Mouse (Mus musculus) right cerebral cortex, postnatal 10 days (tissue): Measurements from ENCODE around the gene Enthd1.
"Not testable (repeated sequence)": the region's sequence is repeated elsewhere in the genome, so short reads cannot be mapped to it uniquely, and the experiment has no call there.

ENCODE experiments used
- DNase-seq, 2 experiments: peaks; one replicate each; pipeline ENCODE4 v3.0.0; 2021; ENCODE audit warnings: low spot score in 2 of 2

Gene Enthd1

DNA sequence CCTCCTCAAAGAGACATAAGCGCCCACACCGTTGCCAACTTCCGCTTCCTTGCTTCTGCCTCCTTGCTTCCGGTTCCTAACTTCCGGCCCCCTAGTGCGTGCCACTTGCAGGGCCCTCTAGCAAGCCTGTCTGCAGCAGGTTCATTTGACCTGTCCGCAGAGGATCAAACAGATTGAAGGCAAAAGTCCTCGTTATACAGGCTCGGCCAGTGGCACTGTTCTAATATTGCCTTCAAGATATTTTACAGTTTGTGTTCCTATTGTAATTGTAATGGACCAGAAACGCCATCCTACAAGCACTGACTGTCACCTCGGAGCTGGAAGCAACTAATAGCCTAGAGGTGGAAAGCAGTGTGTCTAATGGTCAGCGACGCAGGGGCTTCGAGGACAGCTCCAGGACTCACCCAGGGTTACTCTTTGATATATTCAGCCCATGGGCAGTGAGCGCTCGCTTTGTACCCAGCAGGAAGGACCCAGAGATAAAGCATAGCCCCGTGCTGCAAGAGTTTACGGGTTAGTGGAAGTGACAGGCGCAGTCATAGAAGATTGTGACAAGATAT is at the start of gene Enthd1:
TSS of gene Enthd1 (minus strand) at position 51 of the 560 bp plus-strand sequence.
- no peak for DNase-seq

DNA sequence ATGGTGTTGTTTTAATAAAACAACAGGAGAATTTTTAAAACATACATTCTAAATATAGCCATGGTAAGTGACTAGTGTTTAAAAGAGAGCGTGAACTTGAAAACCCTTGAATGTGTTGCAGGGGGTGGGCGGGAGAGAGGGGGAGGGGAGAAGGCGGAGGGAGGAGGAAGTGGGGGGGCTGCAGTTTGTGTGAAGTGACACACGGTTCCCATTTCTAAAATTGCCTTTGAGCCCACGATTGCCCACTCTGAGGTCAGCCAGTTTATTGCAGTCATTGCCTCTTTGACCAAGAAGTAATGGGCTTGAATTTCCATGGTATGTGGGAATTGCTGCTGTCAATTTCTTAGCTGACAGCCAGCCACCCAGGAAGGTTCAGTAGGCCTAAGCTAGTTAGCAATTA is 48.9 kb upstream of the Enthd1 start:
- DNase-seq: no peak

DNA sequence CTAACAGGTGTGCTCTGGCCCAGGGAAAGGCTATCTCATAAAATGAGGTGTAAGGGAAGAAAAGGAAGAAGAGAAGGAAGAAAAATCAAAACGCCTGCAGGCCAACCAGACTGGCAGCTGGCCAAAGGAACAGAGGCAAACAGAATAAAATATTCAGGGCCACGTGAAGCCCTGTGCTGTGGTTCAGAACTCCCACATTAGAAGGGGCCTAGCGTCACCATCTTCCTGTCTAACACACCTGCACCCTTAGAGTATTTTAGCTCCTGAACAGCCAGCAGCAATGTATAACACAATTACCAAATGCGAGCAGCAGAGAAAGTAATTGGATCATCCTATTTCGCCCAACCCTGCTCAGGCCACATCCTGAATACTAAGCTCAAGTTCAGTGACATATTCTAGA is 46.5 kb upstream of the Enthd1 start:
- DNase-seq: no peak

DNA sequence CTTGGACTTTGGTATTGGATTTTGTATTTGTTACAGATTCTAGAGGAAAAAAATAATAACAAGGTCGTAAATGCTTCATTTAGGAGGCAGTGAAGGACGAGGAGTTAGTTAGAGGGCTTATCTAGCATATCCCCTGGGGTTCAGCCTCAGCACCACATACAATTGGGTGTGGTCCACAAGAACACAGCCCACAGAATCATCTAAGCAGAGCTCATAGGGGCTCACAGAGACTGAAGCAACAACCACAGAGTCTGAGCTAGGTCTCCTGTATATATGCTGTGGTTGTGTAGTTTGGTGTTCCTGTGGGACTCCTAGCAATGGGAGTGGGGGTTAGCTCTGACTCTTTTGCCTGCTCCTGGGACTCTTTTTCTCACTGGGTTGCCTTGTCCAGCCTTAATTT is 45.4 kb upstream of the Enthd1 start:
- no peak for DNase-seq

DNA sequence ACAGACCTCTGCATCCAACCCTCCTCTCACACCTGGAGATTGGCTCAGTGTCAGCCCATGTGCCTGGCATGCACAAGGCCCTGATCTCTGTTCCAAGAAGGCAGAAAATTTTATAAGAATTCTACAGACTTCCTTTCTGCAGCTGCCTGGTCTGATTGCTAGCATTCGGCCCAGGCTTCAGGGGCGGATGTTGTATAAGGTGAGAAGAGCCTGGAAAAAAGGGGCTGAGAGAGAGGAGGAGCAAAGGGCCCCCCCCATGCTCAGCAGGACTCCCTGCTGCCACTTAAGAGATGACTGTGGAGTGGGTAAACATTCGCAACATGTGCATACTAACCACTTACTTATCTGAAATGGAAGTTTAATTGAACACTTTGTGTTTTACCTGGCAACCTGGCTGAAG is 43.0 kb upstream of the Enthd1 start:
- DNase-seq: no peak

DNA sequence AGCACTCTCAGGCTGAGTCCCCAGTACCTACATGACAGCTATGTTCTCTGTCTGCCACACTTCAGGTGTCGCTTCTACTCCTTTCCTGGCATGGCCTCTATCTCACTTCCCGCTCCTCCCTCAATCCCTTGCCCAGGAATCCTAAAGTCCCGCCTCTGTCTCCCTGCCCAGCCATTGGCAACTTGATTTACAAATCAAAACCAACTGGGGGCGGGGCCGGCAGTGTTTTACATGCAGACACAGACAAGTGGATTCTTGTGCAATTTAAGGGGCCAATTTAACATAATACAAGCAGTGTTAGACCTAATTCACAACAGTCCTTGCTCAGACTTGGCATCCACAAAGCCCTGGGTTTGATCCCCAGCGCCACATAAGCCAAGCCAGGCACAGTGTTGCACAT is 39.1 kb upstream of the Enthd1 start:
- DNase-seq: no peak

DNA sequence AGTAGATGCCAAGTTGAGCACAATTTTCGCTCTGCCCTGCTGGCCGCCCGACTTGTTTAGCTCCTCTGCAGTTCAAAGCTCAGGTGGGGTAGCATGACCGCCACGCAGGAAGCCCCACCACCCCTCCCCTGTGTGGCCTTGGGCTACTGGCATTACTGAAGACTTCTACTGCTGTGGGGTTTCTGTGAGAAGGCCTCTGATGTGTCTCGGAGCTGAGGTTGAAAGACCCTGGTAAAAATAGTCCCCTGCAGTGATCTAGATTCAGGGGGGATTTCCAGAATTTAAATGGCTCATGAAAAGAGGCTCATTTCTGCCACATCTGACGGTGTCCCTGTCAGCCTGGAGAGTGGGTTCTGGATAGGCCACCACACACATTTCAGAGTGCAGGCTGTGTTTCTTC is 37.5 kb upstream of the Enthd1 start:
- DNase-seq: no peak

DNA sequence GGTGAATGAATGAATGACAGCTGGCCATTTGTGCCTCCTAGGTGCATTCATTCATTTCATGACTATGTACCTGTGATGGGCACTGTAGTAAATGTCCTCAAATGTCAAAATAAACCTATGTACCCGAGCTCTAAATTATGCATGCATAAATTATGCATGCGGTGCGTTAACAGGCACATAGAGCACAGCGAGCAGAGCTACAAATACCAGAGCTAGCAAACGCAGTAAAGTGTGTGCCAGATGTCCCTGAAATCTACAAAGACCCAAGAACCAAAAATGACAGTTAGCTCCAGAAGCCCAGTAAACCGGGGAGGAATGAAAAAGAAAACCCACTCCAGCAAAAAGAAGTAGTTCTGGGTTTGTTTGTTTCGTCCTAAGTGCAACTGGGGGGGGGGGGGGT is 36.5 kb upstream of the Enthd1 start:
- DNase-seq: peak in 1 of 2 experiments; percentile 47

DNA sequence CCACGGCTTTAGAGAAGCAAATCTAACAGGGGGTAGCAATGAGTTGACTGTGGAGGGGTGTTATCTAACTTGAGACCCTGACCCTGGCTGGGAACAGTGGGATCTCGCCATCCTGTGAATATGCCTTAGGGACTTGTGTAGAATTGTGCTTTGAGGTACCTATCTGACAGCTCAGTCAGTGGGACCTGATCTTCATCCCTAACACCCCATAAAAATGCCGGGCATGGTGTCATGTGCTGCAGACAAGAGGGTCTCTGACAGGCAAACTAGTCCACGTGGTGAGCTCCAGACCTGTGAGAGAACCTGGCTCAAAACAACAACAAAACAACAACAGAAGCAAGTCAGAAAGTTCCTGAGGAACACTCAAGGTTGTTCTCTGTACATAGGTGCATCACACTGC is 34.9 kb upstream of the Enthd1 start:
- DNase-seq: no peak

DNA sequence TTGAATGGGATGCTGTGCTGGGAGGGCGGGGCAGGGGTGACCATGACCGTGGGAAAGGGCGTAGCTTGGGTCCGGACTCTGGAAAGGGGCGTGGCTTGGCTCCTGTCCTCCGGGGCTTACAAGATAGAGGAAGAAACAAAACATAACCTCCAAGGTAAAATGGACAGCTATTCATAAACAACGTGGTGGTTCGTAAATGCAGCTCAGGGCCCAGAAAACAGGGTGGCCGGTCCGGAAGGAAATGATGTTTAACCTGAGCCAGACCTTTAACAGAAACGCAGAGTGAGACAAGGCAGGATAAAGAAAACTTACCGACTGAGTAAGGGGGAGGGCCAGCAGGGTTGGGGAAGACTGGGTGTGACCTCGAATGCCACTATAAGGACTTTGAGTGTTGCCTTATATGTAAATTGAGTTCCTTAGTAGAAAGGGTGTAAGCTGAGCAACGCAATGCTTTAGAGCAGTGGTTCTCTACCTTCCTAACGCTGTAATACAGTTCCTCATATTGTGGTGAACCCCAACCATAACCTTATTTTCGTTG is 34.3 kb upstream of the Enthd1 start:
- no peak for DNase-seq

DNA sequence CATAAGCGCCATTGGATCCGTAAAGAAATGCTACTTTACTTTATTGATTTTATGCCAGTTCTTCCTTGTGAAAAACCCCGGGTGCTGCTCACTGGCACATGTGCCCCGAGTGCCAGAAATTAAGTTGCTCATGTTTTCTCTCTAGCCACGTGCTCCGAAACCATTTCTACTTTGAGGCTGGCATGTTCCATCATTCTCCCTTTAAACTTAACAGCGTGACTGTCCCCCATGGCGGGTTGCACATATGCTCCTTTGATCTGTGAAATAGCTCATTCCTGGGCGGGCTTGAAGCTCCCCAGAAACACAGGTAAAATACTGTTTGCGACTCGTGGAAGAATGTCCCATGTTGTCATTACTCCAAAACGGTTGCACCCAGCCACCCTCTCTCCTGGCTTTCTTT is 33.8 kb upstream of the Enthd1 start:
- DNase-seq: no peak

DNA sequence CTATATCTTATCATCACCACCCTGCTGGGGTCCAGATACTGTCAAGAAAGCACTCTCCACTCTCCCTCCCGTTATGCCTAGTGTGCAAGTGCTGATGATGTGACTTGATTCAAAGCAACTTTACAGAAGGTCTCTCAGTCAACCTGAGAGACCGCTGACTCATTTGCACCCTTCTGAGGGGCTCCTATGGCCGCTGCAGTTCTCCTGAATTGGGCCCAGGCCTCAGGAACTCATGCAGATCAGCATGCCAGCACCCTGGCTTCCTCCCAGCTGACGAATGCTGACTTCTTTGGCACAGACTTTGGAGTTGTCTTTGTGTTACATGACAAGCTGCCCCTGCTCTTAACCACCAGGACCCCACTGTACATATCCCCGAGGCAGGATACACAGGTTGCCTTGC is 28.9 kb upstream of the Enthd1 start:
- DNase-seq: no peak

DNA sequence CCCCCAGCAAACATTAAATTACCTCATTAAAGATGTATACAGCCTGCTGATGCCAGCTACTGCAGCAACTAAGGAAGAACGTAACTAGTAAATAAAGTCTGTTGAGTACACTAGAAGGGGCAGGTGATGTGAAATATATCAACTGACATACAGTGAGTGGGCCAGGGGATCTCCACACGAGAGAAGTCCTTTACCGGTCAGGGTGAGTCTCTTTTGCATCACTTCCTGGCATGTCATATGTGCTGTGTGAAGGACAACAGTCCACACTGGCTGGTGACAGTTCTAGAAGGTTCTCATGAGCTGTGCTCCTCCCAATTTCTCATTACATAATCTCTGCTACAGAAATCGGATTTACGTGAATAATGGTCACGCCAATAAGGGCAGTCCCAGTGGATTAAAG is 27.8 kb upstream of the Enthd1 start:
- no peak for DNase-seq

DNA sequence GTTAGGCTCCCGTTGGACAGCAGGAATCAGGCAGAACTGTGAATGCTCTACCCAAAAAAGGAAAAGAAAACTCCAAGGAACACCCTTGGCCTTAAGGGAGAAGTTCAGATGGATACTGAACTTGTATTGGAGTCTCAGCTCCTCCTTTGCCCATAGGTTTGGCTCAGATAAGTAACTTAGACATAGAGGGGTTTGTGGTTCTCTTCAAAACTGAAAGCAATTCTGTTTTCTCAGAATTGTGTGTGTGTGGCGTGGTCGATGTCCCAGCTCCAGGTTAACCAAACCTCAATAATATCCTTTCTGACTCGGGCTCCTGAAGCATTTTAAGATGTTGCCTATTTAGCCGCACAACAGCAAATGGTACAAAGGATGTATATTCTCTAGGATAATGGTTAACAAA is 25.7 kb upstream of the Enthd1 start:
- no peak for DNase-seq

DNA sequence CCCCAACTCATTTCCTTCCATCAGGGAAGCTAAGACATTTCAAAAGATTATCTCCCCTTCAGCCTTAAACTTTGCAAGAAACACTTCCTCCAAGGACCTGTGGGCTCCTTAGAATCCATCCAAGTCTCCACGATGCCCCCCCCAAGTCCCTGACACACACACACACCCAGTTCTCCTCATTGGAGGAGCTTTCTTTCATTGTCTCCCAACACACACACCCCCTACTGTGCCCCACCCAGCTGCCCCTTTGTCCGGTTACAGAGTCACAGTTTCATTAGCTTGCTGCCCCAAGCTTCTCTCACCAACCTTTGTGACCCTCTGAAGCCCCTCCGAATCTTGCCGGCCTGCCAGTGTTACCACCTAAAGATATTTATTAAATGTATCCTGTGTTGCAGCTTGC is 21.3 kb upstream of the Enthd1 start:
- no peak for DNase-seq

DNA sequence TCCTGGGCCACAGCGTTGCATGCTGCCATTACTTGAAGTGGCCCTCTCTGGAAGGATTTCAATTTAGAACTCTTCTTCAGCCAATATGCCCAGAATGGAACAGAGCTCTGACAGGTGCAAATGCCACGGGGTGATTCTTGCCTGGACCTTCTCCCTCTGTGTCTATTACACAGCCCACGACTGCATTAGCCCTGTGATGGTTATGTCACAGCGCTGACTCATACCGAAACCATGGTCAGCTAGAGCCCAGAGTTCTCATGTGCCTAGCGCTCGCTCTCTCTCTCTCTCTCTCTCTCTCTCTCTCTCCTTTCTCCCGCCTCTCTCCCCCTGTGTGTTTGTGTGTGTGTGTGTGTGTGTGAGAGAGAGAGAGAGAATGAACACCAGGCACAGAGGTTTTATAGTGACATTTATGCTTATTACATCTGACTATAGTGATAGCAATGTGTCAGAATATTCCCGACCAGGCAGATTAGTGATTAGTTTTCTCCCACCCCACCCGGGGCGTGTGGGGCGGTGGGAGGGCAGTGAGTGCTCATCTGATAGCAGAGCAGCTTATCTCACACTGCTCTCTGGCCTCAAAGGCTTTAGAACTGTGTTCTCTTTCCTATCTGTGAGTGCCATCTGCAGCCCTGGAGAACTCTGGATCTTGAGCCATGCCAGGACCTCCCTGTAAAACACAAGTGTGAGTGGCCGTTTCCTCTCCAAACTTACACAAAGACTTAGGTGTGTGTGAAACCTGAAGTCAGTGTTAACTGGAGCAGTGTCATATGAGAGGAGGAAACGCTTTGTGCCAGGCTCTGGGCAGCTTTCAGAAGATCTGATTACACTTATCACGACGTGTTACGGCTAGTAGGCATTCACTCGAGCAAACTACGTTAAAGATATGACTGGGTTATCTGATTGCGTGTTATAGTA is 17.9 kb upstream of the Enthd1 start:
- no peak for DNase-seq

DNA sequence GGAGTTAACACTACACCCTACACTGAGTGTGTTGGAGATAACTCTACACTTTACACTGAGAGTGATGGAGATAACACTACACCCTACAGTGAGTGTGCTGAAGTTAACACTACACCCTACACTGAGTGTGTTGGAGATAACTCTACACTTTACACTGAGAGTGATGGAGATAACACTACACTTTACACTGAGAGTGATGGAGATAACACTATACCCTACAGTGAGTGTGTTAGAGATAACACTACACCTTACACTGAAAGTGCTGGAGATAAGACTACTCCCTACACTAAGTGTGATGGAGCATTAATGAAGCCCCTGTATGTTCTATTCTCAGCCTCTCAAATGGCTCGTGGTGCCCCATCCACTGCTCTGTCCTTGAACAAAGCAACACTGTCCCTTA is 15.6 kb upstream of the Enthd1 start:
- DNase-seq: not testable (repeated sequence)

DNA sequence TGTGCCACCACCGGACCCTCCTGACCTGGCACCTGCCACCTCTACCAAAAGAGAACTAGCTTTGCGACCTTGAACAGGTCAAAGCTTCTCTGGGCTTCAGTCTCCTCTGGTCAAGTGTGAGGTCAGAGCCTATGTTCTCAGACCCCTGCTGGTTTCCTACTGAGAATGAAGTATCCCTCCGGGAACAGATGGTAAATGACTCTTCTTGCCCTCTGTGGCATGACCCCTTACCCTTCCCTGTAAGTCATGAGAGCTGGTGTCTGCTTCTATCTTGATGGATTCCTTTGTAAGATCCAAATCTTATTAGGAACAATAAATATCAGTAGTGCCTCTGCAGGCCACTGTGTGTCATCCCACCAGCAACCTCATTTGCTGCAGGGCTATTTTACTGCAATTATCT is 14.2 kb upstream of the Enthd1 start:
- no peak for DNase-seq

DNA sequence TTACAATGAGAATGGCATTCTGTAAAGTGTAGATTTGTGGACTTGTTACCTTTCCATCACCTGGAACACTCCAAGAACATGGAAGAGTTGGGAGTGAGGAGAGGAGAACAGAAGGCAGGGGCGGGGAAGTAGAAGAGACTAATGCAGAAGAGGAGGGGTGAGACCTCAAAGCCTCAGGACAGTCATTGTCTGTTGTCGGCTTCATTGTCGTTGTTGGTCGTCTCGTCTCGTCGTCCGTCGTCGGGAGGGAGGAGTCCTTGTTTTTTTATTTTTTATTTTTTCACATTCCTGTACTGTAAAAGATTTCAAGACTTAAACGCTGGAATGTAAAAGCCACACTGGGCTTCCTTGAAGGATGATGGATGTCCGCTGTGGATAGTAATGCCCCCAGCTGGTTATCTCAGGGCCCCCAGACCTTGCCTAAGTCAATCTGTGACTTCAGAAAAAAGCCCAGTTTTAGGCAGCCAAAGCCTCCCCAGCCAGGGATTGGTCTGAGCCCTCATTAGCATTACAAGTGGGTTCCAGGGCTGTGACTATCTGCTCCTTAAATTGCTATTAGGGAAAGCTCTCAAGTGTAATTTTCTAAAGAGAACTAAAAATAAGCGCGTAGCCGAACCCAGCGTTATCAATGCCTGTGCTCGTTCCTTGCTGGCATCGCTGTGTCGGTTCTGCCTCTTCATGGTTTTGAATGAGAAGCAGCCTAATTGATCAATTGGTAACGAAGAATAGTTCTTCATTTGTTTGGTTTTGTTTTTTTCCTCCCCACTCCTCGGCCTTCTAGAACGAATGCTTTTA is 12.4 kb upstream of the Enthd1 start:
- DNase-seq: no peak

DNA sequence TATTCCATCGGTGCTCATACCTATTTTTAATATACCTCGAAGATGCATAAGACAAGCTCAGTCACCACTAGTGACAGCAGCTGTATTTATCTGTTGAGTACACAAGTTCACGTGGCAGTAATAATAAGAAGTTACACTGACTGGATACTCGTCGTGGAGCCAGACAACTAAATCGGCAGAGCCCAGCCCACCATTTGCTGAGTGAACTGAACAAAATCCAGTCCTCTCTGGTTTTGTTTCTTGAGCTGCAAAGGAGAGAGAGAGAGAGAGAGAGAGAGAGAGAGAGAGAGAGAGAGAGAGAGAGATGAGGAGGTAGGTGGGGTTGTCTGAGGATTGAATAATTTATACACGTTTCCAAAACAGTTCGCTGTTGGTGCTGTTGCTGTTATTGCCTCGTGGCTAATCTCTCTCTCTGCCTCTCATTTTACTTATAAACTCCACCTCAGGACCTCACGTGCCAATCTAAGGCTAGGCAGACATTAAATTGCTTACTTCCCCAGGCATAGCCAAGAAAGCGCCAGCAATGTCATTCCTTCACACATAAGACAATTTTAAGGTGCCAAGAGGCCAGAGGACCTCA is 11.5 kb upstream of the Enthd1 start:
- DNase-seq: no peak

DNA sequence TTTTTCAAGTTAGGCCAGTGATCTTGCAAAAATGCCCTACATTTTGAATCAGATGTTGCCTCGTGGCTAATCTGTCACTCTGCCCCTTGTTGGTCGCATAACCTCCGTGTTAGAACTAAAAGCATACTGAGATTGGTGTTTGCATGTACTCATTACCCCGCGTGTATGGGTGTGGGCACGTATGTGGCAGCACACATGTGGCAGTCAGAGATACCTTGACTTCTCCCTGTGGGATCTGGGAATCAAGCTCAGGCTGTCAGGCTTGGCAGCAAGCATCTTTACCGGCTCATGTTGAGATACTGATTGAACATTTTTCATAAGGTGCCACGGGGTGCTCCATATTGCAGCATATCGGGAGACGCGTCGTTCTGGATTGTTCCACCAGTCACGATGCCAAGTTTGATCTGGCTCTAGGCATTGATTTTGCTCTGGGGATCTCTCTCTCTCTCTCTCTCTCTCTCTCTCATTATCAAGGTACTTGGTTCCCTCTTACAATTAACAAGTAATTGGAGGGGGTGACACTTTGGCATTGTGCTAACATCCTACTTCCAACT is 10.9 kb upstream of the Enthd1 start:
- no peak for DNase-seq
